Mouse (Mus musculus): ENCODE data around the gene Polh. TPM values are rescaled to one million over a fixed set of nuclear protein-coding genes. Genes with fewer than 3 reads are reported as not detected.
A peak's percentile ranks its signal among the peaks of the same experiment; 100 is the strongest.

The Polh gene
- polyA plus RNA-seq (2015; fragmentation: Nextera tagmentation; extraction: Ambion mirVana) = 6.9 and 8.9 TPM in 2 replicates

DNA sequence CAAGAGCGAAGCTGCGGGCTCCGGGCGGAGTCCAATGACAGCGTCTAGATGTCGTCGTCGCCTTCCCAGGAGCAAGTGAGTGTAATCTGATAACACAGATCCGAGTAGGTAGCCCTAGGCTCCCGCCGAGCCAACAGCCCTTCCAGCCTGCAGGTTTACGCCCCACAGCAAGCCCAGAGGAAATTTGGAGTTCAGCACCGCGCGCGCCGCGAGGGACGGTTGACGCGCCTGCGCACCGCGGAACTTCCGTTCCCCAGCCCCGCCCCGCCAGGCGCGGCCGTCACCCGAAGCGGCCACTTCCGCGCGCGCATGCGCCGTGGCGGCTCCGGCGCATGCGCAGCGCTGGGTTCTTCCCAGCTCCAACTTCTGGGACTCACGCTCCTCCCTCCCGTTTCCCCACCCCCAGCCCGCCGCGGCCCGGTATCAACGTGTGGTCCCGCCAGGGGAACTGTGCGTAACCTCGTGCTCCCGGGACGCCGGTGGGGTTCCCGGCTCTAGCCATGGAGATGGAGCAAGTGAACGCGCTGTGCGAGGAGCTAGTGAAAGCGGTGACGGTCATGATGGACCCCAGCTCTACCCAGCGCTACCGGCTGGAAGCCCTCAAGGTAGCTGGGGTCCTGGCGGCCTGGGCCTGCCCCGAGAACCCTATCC is at the start of gene Polh, which contains the start of gene Xpo5:
Gene Polh (minus strand): TSS at position 225 of the 651 bp plus-strand sequence.
Gene Xpo5 (plus strand): TSS at position 362 of the 651 bp plus-strand sequence.
- H3K36me3 ChIP-seq (replicated peaks; ENCODE audit: insufficient read depth, low read length) = peaks cover 33% of the 10 kb centered on the region
- under 1% methylated on average over 66 of the region's 66 CpGs for WGBS (ENCODE audit: insufficient replicate concordance)
- no peaks in the 10 kb centered on the region for H3K9me3 ChIP-seq (ENCODE audit: low read length)
- peak; percentile 96 for DNase-seq
- peak within 1 kb of the TSS; percentile 88 for H3K4me3 ChIP-seq (ENCODE audit: low read depth, low read length)
- 0 out of 2 replicates have a peak, but pooled peaks have one; percentile 3 for TF ChIP-seq CTCF (IDR thresholded peaks at IDR 0.05; ENCODE audit: low read depth)
- TF ChIP-seq EP300 (IDR thresholded peaks at IDR 0.05; ENCODE audit: low read depth) = no peak
- H3K27ac ChIP-seq (ENCODE audit: low read depth) = peak within 1 kb of the TSS; percentile 92
- no peaks in the 10 kb centered on the region for H3K27me3 ChIP-seq (ENCODE audit: insufficient read depth, low read length)
- H3K4me2 ChIP-seq (ENCODE audit: low read depth, low read length) = peak within 1 kb of the TSS; percentile 93
- peak; percentile 96 for ATAC-seq
- peaks cover 24% of the 10 kb centered on the region for H3K4me1 ChIP-seq (ENCODE audit: insufficient read depth)
- H3K9ac ChIP-seq (replicated peaks) = peak within 1 kb of the TSS; percentile 84

DNA sequence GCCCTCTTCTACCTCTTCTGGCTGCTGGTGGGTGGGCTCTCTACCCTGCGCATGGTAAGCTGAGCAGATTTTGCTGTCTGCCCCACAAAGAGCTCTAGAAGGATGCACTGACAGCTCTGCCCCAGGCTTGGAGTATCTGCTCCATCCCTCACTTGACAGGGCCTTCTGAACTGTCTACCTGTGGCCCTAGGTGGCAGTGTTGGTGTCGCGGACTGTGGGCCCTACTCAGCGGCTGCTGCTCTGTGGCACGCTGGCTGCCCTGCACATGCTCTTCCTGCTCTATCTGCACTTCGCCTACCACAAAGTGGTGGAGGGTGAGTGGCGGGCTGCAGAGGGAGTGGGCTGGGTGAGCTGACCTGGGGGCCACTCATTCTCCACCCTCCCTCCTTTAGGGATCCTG is 48.7 kb upstream of the Polh start:
- 81% methylated on average over 7 of the region's 7 CpGs for WGBS (ENCODE audit: insufficient replicate concordance)
- Histone ChIP-seq H3K27ac (ENCODE audit: low read depth) (no peak overlapping the region), H3K36me3 (replicated peaks; ENCODE audit: insufficient read depth, low read length) (peaks cover 31% of the 10 kb centered on the region), H3K27me3 (ENCODE audit: insufficient read depth, low read length) (peaks cover 23% of the 10 kb centered on the region), H3K4me3 (ENCODE audit: low read depth, low read length) (no peak overlapping the region), H3K4me1 (ENCODE audit: insufficient read depth) (peaks cover 27% of the 10 kb centered on the region), H3K4me2 (ENCODE audit: low read depth, low read length) (no peak overlapping the region), H3K9ac (replicated peaks) (no peak overlapping the region), H3K9me3 (ENCODE audit: low read length) (no peaks in the 10 kb centered on the region)
- DNase-seq (no peak), ATAC-seq (no peak)
- TF ChIP-seq EP300 (IDR thresholded peaks at IDR 0.05; ENCODE audit: low read depth) = no peak
- TF ChIP-seq CTCF (IDR thresholded peaks at IDR 0.05; ENCODE audit: low read depth) = peak; percentile 21; the same call in 1 of the 2 replicates

DNA sequence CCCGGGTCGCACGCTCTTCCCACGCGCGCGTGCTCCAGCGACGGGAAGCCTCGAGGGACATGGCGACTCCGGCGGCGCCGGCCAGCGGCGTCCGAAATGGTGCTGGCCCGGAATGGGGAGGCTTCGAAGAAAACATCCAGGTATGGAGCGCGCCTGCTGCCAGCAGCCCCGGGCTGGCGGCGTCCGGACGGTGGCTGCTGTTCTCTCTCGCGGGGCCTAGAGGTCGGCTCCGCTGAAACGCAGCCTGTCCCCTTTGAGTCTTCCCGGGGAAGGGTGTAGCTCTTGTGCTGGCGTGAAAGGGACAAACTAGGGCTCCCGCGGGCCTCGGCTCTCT is 45.7 kb upstream of the Polh start:
- H3K9me3 ChIP-seq (ENCODE audit: low read length) = no peaks in the 10 kb centered on the region

DNA sequence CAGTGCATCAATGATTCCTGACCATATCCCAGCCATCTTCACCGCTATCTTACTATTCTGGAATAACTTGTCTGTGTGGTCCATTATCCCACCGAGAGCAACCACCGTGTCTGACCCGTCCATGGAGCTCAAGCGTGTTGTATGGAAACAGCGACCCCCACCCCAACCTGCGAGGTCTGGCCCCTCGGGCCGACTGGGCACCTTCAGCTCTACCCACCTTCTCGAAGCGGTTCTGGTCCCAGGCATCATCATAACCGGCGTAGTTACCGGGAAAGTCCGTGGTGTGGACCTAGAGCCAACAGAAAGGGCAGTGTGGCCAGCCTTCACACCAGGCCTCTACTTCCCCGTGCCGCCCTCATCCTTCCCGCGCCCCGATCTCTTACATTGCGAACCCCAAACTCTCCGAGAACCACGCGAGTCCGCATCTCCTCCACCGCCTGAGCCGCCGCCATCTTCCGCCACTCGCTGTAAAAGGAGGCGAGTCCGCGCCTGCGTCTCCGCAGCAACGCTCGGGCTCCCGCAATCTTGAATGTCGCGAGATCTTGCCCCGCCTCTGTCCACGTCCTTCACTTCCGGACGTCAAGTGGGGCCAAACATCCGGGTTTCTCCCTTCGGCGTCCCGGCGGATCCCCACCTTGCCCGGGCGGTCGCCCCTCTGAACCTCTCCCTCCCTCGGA is 45.2 kb upstream of the Polh start, which contains the start of the genes Polr1c and Yipf3:
Gene Polr1c (minus strand): TSS at position 543 of the 677 bp plus-strand sequence.
Gene Yipf3 (plus strand): TSS at position 569 of the 677 bp plus-strand sequence.
- Histone ChIP-seq H3K36me3 (replicated peaks; ENCODE audit: insufficient read depth, low read length) (peaks cover 64% of the 10 kb centered on the region), H3K4me3 (ENCODE audit: low read depth, low read length) (peak within 1 kb of the TSS; percentile 97), H3K27ac (ENCODE audit: low read depth) (peak within 1 kb of the TSS; percentile 86), H3K27me3 (ENCODE audit: insufficient read depth, low read length) (no peaks in the 10 kb centered on the region), H3K4me1 (ENCODE audit: insufficient read depth) (peaks cover 15% of the 10 kb centered on the region), H3K4me2 (ENCODE audit: low read depth, low read length) (peak within 1 kb of the TSS; percentile 96), H3K9me3 (ENCODE audit: low read length) (no peaks in the 10 kb centered on the region), H3K9ac (replicated peaks) (peak within 1 kb of the TSS; percentile 99)
- TF ChIP-seq CTCF (IDR thresholded peaks at IDR 0.05; ENCODE audit: low read depth) = no peak
- TF ChIP-seq EP300 (IDR thresholded peaks at IDR 0.05; ENCODE audit: low read depth) = peak; percentile 62; the same call in 1 of the 2 replicates
- under 1% methylated on average over 53 of the region's 53 CpGs for WGBS (ENCODE audit: insufficient replicate concordance)
- ATAC-seq (peak; percentile 95), DNase-seq (peak; percentile 96)

More for the DNA sequence above, 45.7 kb upstream of the Polh start:
- 1% methylated on average over 37 of the region's 37 CpGs for WGBS (ENCODE audit: insufficient replicate concordance)
- Histone ChIP-seq H3K4me1 (ENCODE audit: insufficient read depth) (peaks cover 16% of the 10 kb centered on the region), H3K27ac (ENCODE audit: low read depth) (peak overlapping the region; percentile 86), H3K9ac (replicated peaks) (peak overlapping the region; percentile 99), H3K4me3 (ENCODE audit: low read depth, low read length) (peak overlapping the region; percentile 97), H3K36me3 (replicated peaks; ENCODE audit: insufficient read depth, low read length) (peaks cover 59% of the 10 kb centered on the region), H3K4me2 (ENCODE audit: low read depth, low read length) (peak overlapping the region; percentile 96), H3K27me3 (ENCODE audit: insufficient read depth, low read length) (no peaks in the 10 kb centered on the region)
- no peak for DNase-seq
- TF ChIP-seq EP300 (IDR thresholded peaks at IDR 0.05; ENCODE audit: low read depth) (no peak), CTCF (IDR thresholded peaks at IDR 0.05; ENCODE audit: low read depth) (no peak)
- peak; percentile 61 for ATAC-seq

DNA sequence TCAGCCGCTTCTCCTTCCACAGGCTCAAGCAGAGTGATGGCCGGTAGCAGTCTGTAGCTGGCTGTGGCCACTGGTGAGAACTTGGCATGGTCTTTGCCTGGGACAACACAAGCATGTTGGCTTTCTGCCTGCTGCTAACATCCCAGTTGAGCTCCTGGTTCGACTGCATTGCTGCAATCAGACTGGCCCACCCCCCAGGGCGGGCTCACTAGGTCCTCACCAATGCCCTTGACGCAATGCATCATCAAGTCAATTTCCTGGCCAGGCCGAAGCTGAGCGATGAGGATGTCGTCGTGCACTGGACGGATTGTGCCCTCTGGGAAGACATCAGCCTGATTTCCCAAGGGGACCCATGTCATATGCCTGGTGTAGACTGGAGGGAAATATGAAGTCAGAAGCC is 42.1 kb upstream of the Polh start:
- 70% methylated on average over 10 of the region's 10 CpGs for WGBS (ENCODE audit: insufficient replicate concordance)
- Histone ChIP-seq H3K4me3 (ENCODE audit: low read depth, low read length) (no peak overlapping the region), H3K27me3 (ENCODE audit: insufficient read depth, low read length) (no peaks in the 10 kb centered on the region), H3K9ac (replicated peaks) (no peak overlapping the region), H3K27ac (ENCODE audit: low read depth) (no peak overlapping the region), H3K9me3 (ENCODE audit: low read length) (no peaks in the 10 kb centered on the region), H3K4me2 (ENCODE audit: low read depth, low read length) (no peak overlapping the region), H3K4me1 (ENCODE audit: insufficient read depth) (peaks cover 15% of the 10 kb centered on the region), H3K36me3 (replicated peaks; ENCODE audit: insufficient read depth, low read length) (peaks cover 64% of the 10 kb centered on the region)
- DNase-seq (peak; percentile 64), ATAC-seq (peak; percentile 22; the same call in 1 of the 2 replicates)
- TF ChIP-seq EP300 (IDR thresholded peaks at IDR 0.05; ENCODE audit: low read depth) (no peak), CTCF (IDR thresholded peaks at IDR 0.05; ENCODE audit: low read depth) (no peak)

DNA sequence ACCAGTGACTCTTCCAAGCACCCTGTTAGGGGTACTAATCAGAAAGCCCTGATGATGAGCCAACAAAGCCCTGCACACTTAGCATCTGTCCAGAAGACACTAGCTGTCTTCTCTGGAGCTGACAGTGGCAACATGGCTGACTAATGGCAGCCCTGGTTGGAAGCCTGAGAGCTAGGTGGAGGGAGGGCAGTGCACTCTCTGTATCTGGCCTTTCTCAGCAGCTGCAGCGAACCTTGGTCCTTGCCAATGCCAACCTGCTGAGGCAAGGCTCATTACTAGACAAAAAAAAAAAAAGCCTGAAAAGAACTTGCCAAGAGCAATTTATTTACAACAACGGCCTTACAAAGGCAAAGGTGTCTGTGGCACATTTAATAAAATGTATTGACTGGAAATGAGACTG is 41.2 kb upstream of the Polh start:
- Histone ChIP-seq H3K9me3 (ENCODE audit: low read length) (no peaks in the 10 kb centered on the region), H3K4me1 (ENCODE audit: insufficient read depth) (peaks cover 8% of the 10 kb centered on the region), H3K27me3 (ENCODE audit: insufficient read depth, low read length) (no peaks in the 10 kb centered on the region), H3K4me2 (ENCODE audit: low read depth, low read length) (no peak overlapping the region), H3K9ac (replicated peaks) (no peak overlapping the region), H3K4me3 (ENCODE audit: low read depth, low read length) (no peak overlapping the region), H3K36me3 (replicated peaks; ENCODE audit: insufficient read depth, low read length) (peaks cover 70% of the 10 kb centered on the region), H3K27ac (ENCODE audit: low read depth) (no peak overlapping the region)
- no peak for ATAC-seq
- no peak for DNase-seq
- 87% methylated on average over 2 of the region's 2 CpGs for WGBS (ENCODE audit: insufficient replicate concordance)
- no peak for TF ChIP-seq CTCF (IDR thresholded peaks at IDR 0.05; ENCODE audit: low read depth)
- TF ChIP-seq EP300 (IDR thresholded peaks at IDR 0.05; ENCODE audit: low read depth) = no peak

Data from liver, postnatal 0 days (tissue).